In the genomic region with DNA sequence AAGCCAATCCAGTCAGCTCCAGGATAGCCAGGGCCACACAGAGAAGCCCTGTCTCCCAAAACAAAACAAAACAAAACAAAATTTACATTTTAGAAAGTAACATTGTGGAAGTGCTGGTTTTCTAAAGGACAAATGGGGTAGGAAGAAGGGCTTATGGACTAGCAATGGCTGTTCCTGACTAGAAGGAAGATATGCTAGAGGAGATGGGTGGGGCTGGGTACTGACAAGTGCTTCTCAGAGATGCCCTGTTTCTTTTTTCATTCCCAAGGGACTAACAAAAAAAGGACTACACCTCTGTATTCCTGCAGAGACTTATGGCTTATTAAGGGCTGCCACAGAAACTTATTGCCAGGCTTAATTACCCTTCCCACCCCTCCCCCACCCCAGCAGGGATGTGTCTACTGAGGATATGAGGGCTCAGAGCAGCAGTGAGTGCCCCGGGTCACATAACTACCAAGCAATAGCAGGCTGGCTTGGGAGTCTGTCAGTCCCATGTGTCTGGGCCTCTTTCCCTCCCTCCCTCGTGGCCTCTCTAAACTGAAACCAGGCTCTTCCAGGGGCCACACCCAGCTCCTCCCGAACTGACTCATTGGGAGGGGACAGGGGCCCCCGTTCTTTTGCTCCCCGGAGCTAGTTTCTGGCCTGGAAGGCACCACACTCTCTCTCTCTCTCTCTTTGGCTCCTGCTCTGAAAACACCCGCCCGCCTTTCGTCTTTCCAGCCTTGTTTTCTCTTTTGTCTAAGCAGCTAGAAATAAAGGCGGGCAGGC, we compare ENCODE assay signal across 8 mouse cellular contexts. TPM values are rescaled to one million over a fixed set of nuclear protein-coding genes. Genes with fewer than 3 reads are reported as not detected.
DNase-seq lines count a peak whose midpoint lies in the region; ATAC-seq and TF ChIP-seq lines count a peak whose summit lies in the region.

No protein-coding gene starts in this region.

- intact Hi-C loops in gastrocnemius, adult 2 months (cut with DNase I) = loop anchor here (2.0 kb wide), 1 partner anchor 28 kb away; no protein-coding TSS in a partner anchor

- DNase-seq in 416B (ENCODE audit: low read depth) = peak; percentile 14
- DNase-seq in adrenal gland, postnatal 10 days = peak; percentile 27
- peak; percentile 77 for DNase-seq in gastrocnemius, adult 2 months
- DNase-seq in hindbrain, embryonic 14.5 days (ENCODE audit: low spot score) = no peak
- no peak for DNase-seq in cerebellum, adult 8-10 months
- DNase-seq in cerebellum, postnatal 36 days = no peak

- peak overlapping the region; percentile 44 for H3K4me3 ChIP-seq in gastrocnemius, adult 2 months
- no peak overlapping the region for H3K4me3 ChIP-seq in hindbrain, embryonic 14.5 days (replicated peaks; ENCODE audit: low read length)

- WGBS in hindbrain, embryonic 14.5 days = 2% methylated on average over 9 of the region's 9 CpGs

- 0 out of 2 replicates have a peak overlapping the region, but pooled peaks have one; percentile 4 for H3K4me2 ChIP-seq in hindbrain, embryonic 14.5 days (replicated peaks)

- peak; percentile 57; the same call in 1 of the 2 replicates for ATAC-seq in hindbrain, embryonic 14.5 days (ENCODE audit: low FRiP score)
- peak; percentile 78 for ATAC-seq in megakaryocyte progenitor cell, adult 5-6 weeks (replicated peaks; ENCODE audit: poor library complexity)
- ATAC-seq in cerebellum, adult (ENCODE audit: insufficient number of reproducible peaks, low FRiP score, low TSS enrichment) = no peak

- H3K4me1 ChIP-seq in hindbrain, embryonic 14.5 days (replicated peaks; ENCODE audit: control insufficient read depth, insufficient read depth, low read length) = peaks cover 8% of the 10 kb centered on the region; the same call in 1 of the 2 replicates

- TF ChIP-seq CTCF in gastrocnemius, adult 2 months (IDR thresholded peaks at IDR 0.05) = no peak

- H3K9me3 ChIP-seq in hindbrain, embryonic 14.5 days (ENCODE audit: control insufficient read depth, low read length) = no peaks in the 10 kb centered on the region

- H3K27me3 ChIP-seq in hindbrain, embryonic 14.5 days (ENCODE audit: control insufficient read depth, insufficient read depth, low read length) = no peaks in the 10 kb centered on the region

- no peak overlapping the region for H3K9ac ChIP-seq in hindbrain, embryonic 14.5 days

- peak overlapping the region; percentile 82 for H3K27ac ChIP-seq in gastrocnemius, adult 2 months
- no peak overlapping the region for H3K27ac ChIP-seq in hindbrain, embryonic 14.5 days

- H3K36me3 ChIP-seq in hindbrain, embryonic 14.5 days (replicated peaks; ENCODE audit: control insufficient read depth, insufficient read depth) = no peaks in the 10 kb centered on the region

RNA-seq across cellular contexts. Expression of gene Epb41l4b, which starts 10.0 kb away (rescaled TPM):
- total RNA-seq in adrenal gland, postnatal 10 days (2021) = 1 to 10 TPM; 8.2 to 8.6 TPM
- total RNA-seq in gastrocnemius, adult 2 months (2021) = 1 to 10 TPM; 2.5 to 3.1 TPM
- polyA plus RNA-seq in hindbrain, embryonic 14.5 days (2014; fragmentation: Nextera tagmentation; extraction: Ambion mirVana) = 3.8 and 4.2 TPM in 2 replicates
- 5.0 and 7.2 TPM in 2 replicates for total RNA-seq in megakaryocyte progenitor cell, adult 5-6 weeks (2015)
- total RNA-seq in megakaryocyte progenitor cell, adult 5-6 weeks (2017) = 5.9 and 6.0 TPM in 2 replicates

Comparison
In these comparisons a context has a peak if more than half of its experiments do, and no peak if none do; other contexts are left out.
1. DNase-seq: peak in 416B (single experiment), adrenal gland, postnatal 10 days (single experiment) and gastrocnemius, adult 2 months (single experiment); none in hindbrain, embryonic 14.5 days (single experiment), cerebellum, adult 8-10 months (single experiment) and cerebellum, postnatal 36 days (0 of 2).